Mouse (Mus musculus): ENCODE measurements around the gene Gm17728. TPM values are rescaled to one million over a fixed set of nuclear protein-coding genes. Genes with fewer than 3 reads are reported as not detected.
A peak's percentile ranks its signal among the peaks of the same experiment; 100 is the strongest.
"Not testable (repeated sequence)": the region's sequence is repeated elsewhere in the genome, so short reads cannot be mapped to it uniquely, and the experiment has no call there.

Gene Gm17728
- polyA plus RNA-seq (2015; fragmentation: Nextera tagmentation; extraction: Ambion mirVana), result not detected in 2 replicates

GRCm38 (mm10) chr17:9421760-9422159 lies at the start of gene Gm17728:
Gene Gm17728 (plus strand): TSS chr17:9422060.
- H3K4me2 ChIP-seq (ENCODE audit: low read depth, low read length); H3K9ac ChIP-seq (ENCODE audit: low read length); H3K4me1 ChIP-seq (ENCODE audit: control insufficient read depth, insufficient read depth, low read length); H3K9me3 ChIP-seq (replicated peaks; ENCODE audit: control insufficient read depth, low read length); H3K27ac ChIP-seq (ENCODE audit: low read length); H3K36me3 ChIP-seq (ENCODE audit: control insufficient read depth, insufficient read depth, low read length); H3K4me3 ChIP-seq (replicated peaks; ENCODE audit: low read length); ATAC-seq (ENCODE audit: insufficient read depth, low FRiP score); H3K27me3 ChIP-seq (ENCODE audit: control insufficient read depth, insufficient read depth, low read length): not testable (repeated sequence)
- WGBS, result 85% methylated on average over 7 of the region's 8 CpGs

GRCm38 (mm10) chr17:9397493-9397892 lies 24.4 kb upstream of the Gm17728 start:
- WGBS, result 55% methylated on average over 7 of the region's 7 CpGs
- no peak for ATAC-seq (ENCODE audit: insufficient read depth, low FRiP score)
- Histone ChIP-seq H3K4me2 (ENCODE audit: low read depth, low read length) (no peak overlapping the region), H3K9me3 (replicated peaks; ENCODE audit: control insufficient read depth, low read length) (no peaks in the 10 kb centered on the region), H3K4me1 (ENCODE audit: control insufficient read depth, insufficient read depth, low read length) (no peaks in the 10 kb centered on the region), H3K27ac (ENCODE audit: low read length) (no peak overlapping the region), H3K27me3 (ENCODE audit: control insufficient read depth, insufficient read depth, low read length) (no peaks in the 10 kb centered on the region), H3K4me3 (replicated peaks; ENCODE audit: low read length) (no peak overlapping the region), H3K36me3 (ENCODE audit: control insufficient read depth, insufficient read depth, low read length) (no peaks in the 10 kb centered on the region), H3K9ac (ENCODE audit: low read length) (no peak overlapping the region)

- no peak for ATAC-seq (ENCODE audit: insufficient read depth, low FRiP score)
- no peaks in the 10 kb centered on the region for H3K4me1 ChIP-seq (ENCODE audit: control insufficient read depth, insufficient read depth, low read length)
Observed at GRCm38 (mm10) chr17:9398551-9398950, 23.3 kb upstream of the Gm17728 start.

GRCm38 (mm10) chr17:9403991-9404390 lies 17.9 kb upstream of the Gm17728 start:
- no peak for ATAC-seq (ENCODE audit: insufficient read depth, low FRiP score)
- H3K9me3 ChIP-seq (replicated peaks; ENCODE audit: control insufficient read depth, low read length), result no peaks in the 10 kb centered on the region
- no peaks in the 10 kb centered on the region for H3K4me1 ChIP-seq (ENCODE audit: control insufficient read depth, insufficient read depth, low read length)
- no peak overlapping the region for H3K27ac ChIP-seq (ENCODE audit: low read length)
- no peaks in the 10 kb centered on the region for H3K36me3 ChIP-seq (ENCODE audit: control insufficient read depth, insufficient read depth, low read length)
- H3K27me3 ChIP-seq (ENCODE audit: control insufficient read depth, insufficient read depth, low read length), result no peaks in the 10 kb centered on the region
- WGBS, result 88% methylated on average over 3 of the region's 3 CpGs
- H3K9ac ChIP-seq (ENCODE audit: low read length), result no peak overlapping the region
- no peak overlapping the region for H3K4me3 ChIP-seq (replicated peaks; ENCODE audit: low read length)
- H3K4me2 ChIP-seq (ENCODE audit: low read depth, low read length), result no peak overlapping the region

More at GRCm38 (mm10) chr17:9398551-9398950, 23.3 kb upstream of the Gm17728 start:
- Histone ChIP-seq H3K27ac (ENCODE audit: low read length) (no peak overlapping the region), H3K9ac (ENCODE audit: low read length) (no peak overlapping the region), H3K36me3 (ENCODE audit: control insufficient read depth, insufficient read depth, low read length) (no peaks in the 10 kb centered on the region), H3K27me3 (ENCODE audit: control insufficient read depth, insufficient read depth, low read length) (no peaks in the 10 kb centered on the region), H3K9me3 (replicated peaks; ENCODE audit: control insufficient read depth, low read length) (no peaks in the 10 kb centered on the region), H3K4me3 (replicated peaks; ENCODE audit: low read length) (no peak overlapping the region), H3K4me2 (ENCODE audit: low read depth, low read length) (no peak overlapping the region)
- 61% methylated on average over 4 of the region's 4 CpGs for WGBS

- Histone ChIP-seq H3K27ac (ENCODE audit: low read length) (no peak overlapping the region), H3K4me2 (ENCODE audit: low read depth, low read length) (no peak overlapping the region), H3K9me3 (replicated peaks; ENCODE audit: control insufficient read depth, low read length) (no peaks in the 10 kb centered on the region), H3K36me3 (ENCODE audit: control insufficient read depth, insufficient read depth, low read length) (no peaks in the 10 kb centered on the region), H3K27me3 (ENCODE audit: control insufficient read depth, insufficient read depth, low read length) (no peaks in the 10 kb centered on the region), H3K9ac (ENCODE audit: low read length) (no peak overlapping the region), H3K4me3 (replicated peaks; ENCODE audit: low read length) (no peak overlapping the region), H3K4me1 (ENCODE audit: control insufficient read depth, insufficient read depth, low read length) (no peaks in the 10 kb centered on the region)
- no peak for ATAC-seq (ENCODE audit: insufficient read depth, low FRiP score)
- 54% methylated on average over 6 of the region's 6 CpGs for WGBS
Observed at GRCm38 (mm10) chr17:9407640-9408039, 14.2 kb upstream of the Gm17728 start.

GRCm38 (mm10) chr17:9419016-9419415 lies 2.8 kb upstream of the Gm17728 start:
- no peak for ATAC-seq (ENCODE audit: insufficient read depth, low FRiP score)
- no peaks in the 10 kb centered on the region for H3K4me1 ChIP-seq (ENCODE audit: control insufficient read depth, insufficient read depth, low read length)
- H3K4me3 ChIP-seq (replicated peaks; ENCODE audit: low read length), result no peak overlapping the region
- 88% methylated on average over 2 of the region's 2 CpGs for WGBS
- no peaks in the 10 kb centered on the region for H3K36me3 ChIP-seq (ENCODE audit: control insufficient read depth, insufficient read depth, low read length)
- no peak overlapping the region for H3K4me2 ChIP-seq (ENCODE audit: low read depth, low read length)
- H3K9me3 ChIP-seq (replicated peaks; ENCODE audit: control insufficient read depth, low read length), result peaks cover 5% of the 10 kb centered on the region; the same call in 1 of the 2 replicates
- H3K27me3 ChIP-seq (ENCODE audit: control insufficient read depth, insufficient read depth, low read length), result no peaks in the 10 kb centered on the region
- H3K27ac ChIP-seq (ENCODE audit: low read length), result no peak overlapping the region
- no peak overlapping the region for H3K9ac ChIP-seq (ENCODE audit: low read length)

- WGBS, result 67% methylated on average over 7 of the region's 7 CpGs
- no peak for ATAC-seq (ENCODE audit: insufficient read depth, low FRiP score)
Observed at GRCm38 (mm10) chr17:9428374-9428994, 6.6 kb downstream of the Gm17728 start.

GRCm38 (mm10) chr17:9439997-9440655 lies 18.3 kb downstream of the Gm17728 start:
- Histone ChIP-seq H3K27ac (ENCODE audit: low read length) (no peak overlapping the region), H3K27me3 (ENCODE audit: control insufficient read depth, insufficient read depth, low read length) (no peaks in the 10 kb centered on the region), H3K9ac (ENCODE audit: low read length) (no peak overlapping the region), H3K4me1 (ENCODE audit: control insufficient read depth, insufficient read depth, low read length) (no peaks in the 10 kb centered on the region), H3K4me2 (ENCODE audit: low read depth, low read length) (no peak overlapping the region), H3K9me3 (replicated peaks; ENCODE audit: control insufficient read depth, low read length) (no peaks in the 10 kb centered on the region), H3K4me3 (replicated peaks; ENCODE audit: low read length) (no peak overlapping the region), H3K36me3 (ENCODE audit: control insufficient read depth, insufficient read depth, low read length) (no peaks in the 10 kb centered on the region)
- ATAC-seq (ENCODE audit: insufficient read depth, low FRiP score), result no peak
- 80% methylated on average over 4 of the region's 4 CpGs for WGBS

More at GRCm38 (mm10) chr17:9428374-9428994, 6.6 kb downstream of the Gm17728 start:
- no peak overlapping the region for H3K4me3 ChIP-seq (replicated peaks; ENCODE audit: low read length)
- no peaks in the 10 kb centered on the region for H3K4me1 ChIP-seq (ENCODE audit: control insufficient read depth, insufficient read depth, low read length)
- no peaks in the 10 kb centered on the region for H3K9me3 ChIP-seq (replicated peaks; ENCODE audit: control insufficient read depth, low read length)
- H3K4me2 ChIP-seq (ENCODE audit: low read depth, low read length), result no peak overlapping the region
- H3K27me3 ChIP-seq (ENCODE audit: control insufficient read depth, insufficient read depth, low read length), result no peaks in the 10 kb centered on the region
- no peaks in the 10 kb centered on the region for H3K36me3 ChIP-seq (ENCODE audit: control insufficient read depth, insufficient read depth, low read length)
- no peak overlapping the region for H3K27ac ChIP-seq (ENCODE audit: low read length)
- H3K9ac ChIP-seq (ENCODE audit: low read length), result no peak overlapping the region

GRCm38 (mm10) chr17:9456406-9456805 lies 34.5 kb downstream of the Gm17728 start:
- Histone ChIP-seq H3K27ac (ENCODE audit: low read length) (no peak overlapping the region), H3K4me3 (replicated peaks; ENCODE audit: low read length) (no peak overlapping the region), H3K36me3 (ENCODE audit: control insufficient read depth, insufficient read depth, low read length) (no peaks in the 10 kb centered on the region), H3K4me1 (ENCODE audit: control insufficient read depth, insufficient read depth, low read length) (no peaks in the 10 kb centered on the region), H3K9ac (ENCODE audit: low read length) (no peak overlapping the region), H3K9me3 (replicated peaks; ENCODE audit: control insufficient read depth, low read length) (no peaks in the 10 kb centered on the region), H3K4me2 (ENCODE audit: low read depth, low read length) (no peak overlapping the region), H3K27me3 (ENCODE audit: control insufficient read depth, insufficient read depth, low read length) (no peaks in the 10 kb centered on the region)
- ATAC-seq (ENCODE audit: insufficient read depth, low FRiP score), result peak; percentile 44; the same call in 1 of the 2 replicates
- WGBS, result 46% methylated on average over 5 of the region's 5 CpGs
